Mouse (Mus musculus) mature B cell (primary cell): Measurements from ENCODE around the gene Prss28.

Source experiments
- in situ Hi-C: fragments of 300-500 bp; cut with MboI; formaldehyde crosslinking; loops from 2 replicates; pipeline ENCODE4 v1.14.3; 2019

Gene Prss28

GRCm38 (mm10) chr17:25340003-25340402 is 31.6 kb downstream of the Prss28 start:
- in situ Hi-C loops = no loop called here

GRCm38 (mm10) chr17:25341490-25341889 is 33.0 kb downstream of the Prss28 start:
- in situ Hi-C loops = no loop called here

GRCm38 (mm10) chr17:25345462-25345861 is 37.0 kb downstream of the Prss28 start, which contains the start of gene Tpsab1:
Gene Tpsab1, minus strand, starts transcription at chr17:25345562.
- in situ Hi-C loops = no loop called here

- in situ Hi-C loops = no loop called here
These were observed 52.8 kb downstream of the Prss28 start for GRCm38 (mm10) chr17:25361291-25361690.
